Mouse (Mus musculus) T-helper 2 cell (primary cell): Measurements from ENCODE around the gene Gm13696.

Experiments
- in situ Hi-C: fragments of 300-600 bp; cut with MboI, MseI; formaldehyde crosslinking; loops from one replicate; pipeline ENCODE4 v1.15.1; 2025; ENCODE audit warnings: high pct_unique_total_duplicates

Gm13696 gene

DNA sequence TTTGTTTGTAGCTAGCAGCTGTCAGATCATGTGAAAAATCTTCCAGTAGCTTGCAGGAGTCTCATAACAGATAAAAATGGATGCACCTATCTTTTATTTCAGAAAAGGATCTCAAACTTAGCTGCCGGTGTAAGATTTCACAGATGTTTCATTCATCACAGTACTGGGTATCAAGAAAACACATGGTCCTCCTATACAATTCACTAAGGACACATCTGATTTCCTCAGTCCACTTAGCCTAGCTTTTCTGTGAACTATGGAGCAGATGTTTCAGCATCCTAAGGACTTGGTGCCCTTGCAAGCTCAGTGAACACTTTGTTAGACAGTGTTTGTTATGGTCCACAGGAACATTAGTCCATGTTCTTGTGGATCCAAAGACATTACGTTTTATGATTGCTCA is 50.4 kb downstream of the Gm13696 start:
- in situ Hi-C loops = no loop called here
